Mouse (Mus musculus): ENCODE results near the gene Tmem150a. TPM values are rescaled to one million over a fixed set of nuclear protein-coding genes. Genes with fewer than 3 reads are reported as not detected.

The Tmem150a gene
- polyA plus RNA-seq, 1 experiment: 3.0 TPM

GRCm38 (mm10) chr6:72360599-72360935, 5.3 kb downstream of the Tmem150a start:
- Histone ChIP-seq H3K4me3 (ENCODE audit: insufficient read depth, low read length) (no peak overlapping the region), H3K27ac (ENCODE audit: insufficient read depth, low read depth, low read length) (no peak overlapping the region), H3K4me1 (ENCODE audit: control insufficient read depth, insufficient read depth, low read length) (peaks cover 5% of the 10 kb centered on the region)
- no peak for TF ChIP-seq CTCF (IDR thresholded peaks at IDR 0.05; ENCODE audit: low read depth, low read length)
- TF ChIP-seq POLR2A (IDR thresholded peaks at IDR 0.05; ENCODE audit: borderline replicate concordance, low read depth, low read length): no peak

- Histone ChIP-seq H3K4me3 (ENCODE audit: insufficient read depth, low read length) (peak overlapping the region; percentile 91), H3K27ac (ENCODE audit: insufficient read depth, low read depth, low read length) (no peak overlapping the region), H3K4me1 (ENCODE audit: control insufficient read depth, insufficient read depth, low read length) (peaks cover 5% of the 10 kb centered on the region)
- no peak for TF ChIP-seq CTCF (IDR thresholded peaks at IDR 0.05; ENCODE audit: low read depth, low read length)
- no peak for TF ChIP-seq POLR2A (IDR thresholded peaks at IDR 0.05; ENCODE audit: borderline replicate concordance, low read depth, low read length)
Measured at GRCm38 (mm10) chr6:72361121-72361551, 5.9 kb downstream of the Tmem150a start.

DNA sequence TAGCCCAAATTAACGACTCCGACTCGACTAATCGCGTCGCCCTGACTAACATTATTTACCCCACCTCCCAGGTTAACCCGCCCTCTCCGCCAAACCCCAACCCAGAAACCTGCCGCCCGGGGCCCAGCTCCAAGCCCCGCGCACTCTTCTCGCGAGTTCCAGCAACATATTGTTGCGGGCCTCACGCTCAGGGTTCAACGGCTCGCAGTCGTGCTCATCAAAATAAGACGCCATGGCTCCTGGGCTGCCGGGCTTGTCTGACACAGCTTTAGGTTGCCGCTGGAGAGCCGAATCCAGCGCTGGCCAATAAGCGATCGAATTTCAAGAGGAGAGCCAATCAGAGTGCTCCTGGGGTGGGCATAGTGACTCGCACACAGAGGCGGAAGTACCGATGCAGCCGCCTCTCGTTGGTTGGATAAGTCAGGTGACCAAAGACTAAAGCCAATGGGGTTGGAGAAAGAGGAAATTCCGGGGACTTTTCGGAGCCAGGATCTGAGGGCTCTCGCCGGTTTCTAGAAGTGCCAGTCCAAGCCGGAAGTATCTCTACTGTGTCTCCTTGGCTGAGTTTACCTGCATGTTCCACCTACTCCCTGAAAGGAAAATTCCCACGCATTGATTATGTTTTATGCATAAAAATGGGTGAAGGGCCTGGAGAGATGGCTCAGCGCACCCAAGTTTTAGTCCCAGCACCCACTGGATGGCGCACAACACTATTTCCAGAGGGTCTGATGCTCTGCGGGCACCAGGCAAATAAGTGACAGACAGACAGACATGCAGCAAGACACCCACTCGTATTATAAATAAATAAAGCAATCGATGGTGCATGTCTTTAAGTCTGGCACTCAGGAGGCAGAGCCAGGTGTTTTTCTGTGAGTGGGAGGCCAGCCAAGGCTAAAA, 7.1 kb downstream of the Tmem150a start:
- TF ChIP-seq POLR2A (IDR thresholded peaks at IDR 0.05; ENCODE audit: borderline replicate concordance, low read depth, low read length) (0 out of 2 replicates have a peak, but pooled peaks have one; percentile 69), CTCF (IDR thresholded peaks at IDR 0.05; ENCODE audit: low read depth, low read length) (peak; percentile 65)
- Histone ChIP-seq H3K4me3 (ENCODE audit: insufficient read depth, low read length) (peak overlapping the region; percentile 91), H3K4me1 (ENCODE audit: control insufficient read depth, insufficient read depth, low read length) (peaks cover 10% of the 10 kb centered on the region), H3K27ac (ENCODE audit: insufficient read depth, low read depth, low read length) (peak overlapping the region; percentile 64)

DNA sequence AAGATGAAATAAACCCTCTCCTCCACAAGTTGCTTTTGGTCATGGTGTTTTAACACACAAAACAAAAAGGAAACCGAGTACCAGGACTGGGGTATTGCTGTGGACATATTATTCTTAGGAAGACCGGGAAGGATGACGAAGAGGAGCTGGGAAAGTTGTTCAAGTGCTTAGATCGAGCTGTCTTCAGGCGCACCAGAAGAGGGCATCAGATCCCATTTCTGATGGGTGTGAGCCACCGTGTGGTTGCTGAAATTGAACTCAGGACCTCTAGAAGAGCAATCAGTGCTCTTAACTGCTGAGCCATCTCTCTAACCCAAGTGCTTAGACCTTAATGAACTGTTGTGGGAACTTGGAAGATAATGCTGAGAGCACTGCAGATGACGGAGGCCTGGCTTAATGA, 8.8 kb downstream of the Tmem150a start:
- H3K27ac ChIP-seq (ENCODE audit: insufficient read depth, low read depth, low read length): no peak overlapping the region
- H3K4me1 ChIP-seq (ENCODE audit: control insufficient read depth, insufficient read depth, low read length): peaks cover 10% of the 10 kb centered on the region
- TF ChIP-seq CTCF (IDR thresholded peaks at IDR 0.05; ENCODE audit: low read depth, low read length) (no peak), POLR2A (IDR thresholded peaks at IDR 0.05; ENCODE audit: borderline replicate concordance, low read depth, low read length) (no peak)

GRCm38 (mm10) chr6:72364985-72365384, 9.7 kb downstream of the Tmem150a start:
- Histone ChIP-seq H3K27ac (ENCODE audit: insufficient read depth, low read depth, low read length) (no peak overlapping the region), H3K4me3 (ENCODE audit: insufficient read depth, low read length) (no peak overlapping the region), H3K4me1 (ENCODE audit: control insufficient read depth, insufficient read depth, low read length) (peaks cover 10% of the 10 kb centered on the region)
- TF ChIP-seq CTCF (IDR thresholded peaks at IDR 0.05; ENCODE audit: low read depth, low read length) (no peak), POLR2A (IDR thresholded peaks at IDR 0.05; ENCODE audit: borderline replicate concordance, low read depth, low read length) (no peak)

More for the DNA sequence above, 8.8 kb downstream of the Tmem150a start:
- H3K4me3 ChIP-seq (ENCODE audit: insufficient read depth, low read length): no peak overlapping the region

GRCm38 (mm10) chr6:72366304-72366703, 11.1 kb downstream of the Tmem150a start:
- TF ChIP-seq CTCF (IDR thresholded peaks at IDR 0.05; ENCODE audit: low read depth, low read length) (no peak), POLR2A (IDR thresholded peaks at IDR 0.05; ENCODE audit: borderline replicate concordance, low read depth, low read length) (no peak)
- Histone ChIP-seq H3K27ac (ENCODE audit: insufficient read depth, low read depth, low read length) (no peak overlapping the region), H3K4me3 (ENCODE audit: insufficient read depth, low read length) (no peak overlapping the region), H3K4me1 (ENCODE audit: control insufficient read depth, insufficient read depth, low read length) (peaks cover 5% of the 10 kb centered on the region)

DNA sequence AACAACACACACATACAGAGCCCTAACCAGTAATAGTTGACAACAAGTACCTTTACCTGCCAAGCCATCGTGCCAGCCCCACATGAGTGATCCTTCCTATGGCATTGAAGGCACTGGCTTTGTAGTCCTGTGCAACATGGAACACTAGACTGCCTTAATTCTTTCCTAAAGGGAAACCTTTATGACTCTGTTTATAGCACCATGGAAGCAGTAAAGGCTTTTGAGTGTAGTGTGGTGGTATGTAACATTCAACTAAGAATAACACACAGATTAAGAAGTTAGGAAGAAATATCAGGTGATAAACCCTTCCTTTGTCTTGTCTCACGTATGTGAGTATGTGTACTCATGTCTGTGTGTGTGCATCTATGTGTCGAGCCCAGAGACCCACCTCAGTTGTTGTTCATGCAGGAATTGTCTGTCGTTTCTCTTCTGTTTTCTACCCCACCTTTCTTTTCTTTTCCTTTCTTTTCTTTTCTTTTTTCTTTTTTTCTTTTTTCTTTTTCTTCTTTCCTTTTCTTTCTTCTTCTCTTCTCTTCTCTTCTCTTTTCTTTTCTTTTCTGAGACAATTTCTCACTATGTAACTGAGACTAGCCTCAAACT, 11.7 kb downstream of the Tmem150a start, which contains the start of gene Rnf181:
Rnf181 (minus strand) TSS at position 113 of the 600 bp plus-strand sequence.
- Histone ChIP-seq H3K4me1 (ENCODE audit: control insufficient read depth, insufficient read depth, low read length) (peaks cover 4% of the 10 kb centered on the region; the same call in 1 of the 2 replicates), H3K27ac (ENCODE audit: insufficient read depth, low read depth, low read length) (no peak within 1 kb of the TSS), H3K4me3 (ENCODE audit: insufficient read depth, low read length) (no peak within 1 kb of the TSS)
- TF ChIP-seq POLR2A (IDR thresholded peaks at IDR 0.05; ENCODE audit: borderline replicate concordance, low read depth, low read length) (no peak), CTCF (IDR thresholded peaks at IDR 0.05; ENCODE audit: low read depth, low read length) (no peak)

DNA sequence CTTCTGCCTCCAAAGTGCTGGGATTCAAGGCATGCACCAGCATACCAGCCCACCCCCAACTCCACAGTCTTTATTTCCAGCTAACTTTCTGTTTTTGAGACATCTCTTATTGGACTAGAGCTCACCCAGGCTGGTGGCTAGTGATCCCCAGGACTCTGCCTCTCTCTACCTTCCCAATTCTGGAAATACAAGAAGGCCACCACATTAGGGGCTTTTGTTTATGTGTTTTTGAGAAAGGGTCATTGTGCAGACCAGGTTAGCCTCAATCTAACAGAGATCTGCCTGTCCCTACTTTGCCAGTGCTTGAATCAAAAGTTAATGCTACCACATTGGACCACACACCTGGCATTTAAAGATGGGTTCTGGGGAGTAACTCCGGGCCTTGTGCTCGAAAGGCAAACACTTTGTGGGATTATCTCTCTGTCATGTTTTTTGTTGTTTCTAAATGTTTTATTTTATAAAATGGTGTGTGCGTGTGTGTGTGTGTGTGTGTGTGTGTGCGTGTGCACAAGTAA, 12.3 kb downstream of the Tmem150a start:
- Histone ChIP-seq H3K27ac (ENCODE audit: insufficient read depth, low read depth, low read length) (no peak overlapping the region), H3K4me3 (ENCODE audit: insufficient read depth, low read length) (no peak overlapping the region), H3K4me1 (ENCODE audit: control insufficient read depth, insufficient read depth, low read length) (peaks cover 4% of the 10 kb centered on the region; the same call in 1 of the 2 replicates)
- TF ChIP-seq POLR2A (IDR thresholded peaks at IDR 0.05; ENCODE audit: borderline replicate concordance, low read depth, low read length): no peak
- TF ChIP-seq CTCF (IDR thresholded peaks at IDR 0.05; ENCODE audit: low read depth, low read length): no peak

GRCm38 (mm10) chr6:72369557-72369956, 14.3 kb downstream of the Tmem150a start:
- TF ChIP-seq CTCF (IDR thresholded peaks at IDR 0.05; ENCODE audit: low read depth, low read length): no peak
- TF ChIP-seq POLR2A (IDR thresholded peaks at IDR 0.05; ENCODE audit: borderline replicate concordance, low read depth, low read length): no peak
- H3K4me1 ChIP-seq (ENCODE audit: control insufficient read depth, insufficient read depth, low read length): peaks cover 4% of the 10 kb centered on the region; the same call in 1 of the 2 replicates
- H3K4me3 ChIP-seq (ENCODE audit: insufficient read depth, low read length): no peak overlapping the region
- no peak overlapping the region for H3K27ac ChIP-seq (ENCODE audit: insufficient read depth, low read depth, low read length)
